Mouse (Mus musculus) right cerebral cortex, adult 18-20 months (tissue): Measurements from ENCODE around the gene Ccdc27.

ENCODE experiments used
- DNase-seq: peaks from one replicate; pipeline ENCODE4 v3.0.0; 2022; ENCODE audit warnings: mixed read lengths

Ccdc27 gene

GRCm38 (mm10) chr4:154024729-154025521 is 17.6 kb downstream of the Ccdc27 start:
- DNase-seq = peak; percentile 62

- DNase-seq = peak; percentile 70
Observed at GRCm38 (mm10) chr4:154023754-154024601, 18.5 kb downstream of the Ccdc27 start.

DNA sequence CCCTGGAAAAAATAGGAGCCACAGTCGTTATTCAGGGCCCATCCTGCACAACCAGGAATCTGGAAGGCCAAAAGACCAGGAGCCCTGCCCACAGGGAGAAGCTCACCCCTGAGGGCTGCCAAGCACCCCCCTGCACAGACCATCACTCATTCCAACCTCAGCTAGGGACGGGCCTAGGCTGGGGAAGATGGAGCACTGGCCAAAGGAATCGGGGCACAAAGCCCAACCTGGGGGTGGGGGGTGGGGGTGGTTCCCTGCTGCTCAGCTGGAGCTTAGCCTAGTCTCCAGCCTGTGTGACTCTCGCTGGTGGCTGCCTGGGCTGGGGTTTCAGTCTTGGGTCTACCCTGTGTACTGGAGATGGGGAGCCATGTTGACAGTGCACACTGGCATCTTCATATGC is 19.6 kb downstream of the Ccdc27 start:
- DNase-seq = no peak

GRCm38 (mm10) chr4:154022407-154022806 is 20.1 kb downstream of the Ccdc27 start:
- no peak for DNase-seq

DNA sequence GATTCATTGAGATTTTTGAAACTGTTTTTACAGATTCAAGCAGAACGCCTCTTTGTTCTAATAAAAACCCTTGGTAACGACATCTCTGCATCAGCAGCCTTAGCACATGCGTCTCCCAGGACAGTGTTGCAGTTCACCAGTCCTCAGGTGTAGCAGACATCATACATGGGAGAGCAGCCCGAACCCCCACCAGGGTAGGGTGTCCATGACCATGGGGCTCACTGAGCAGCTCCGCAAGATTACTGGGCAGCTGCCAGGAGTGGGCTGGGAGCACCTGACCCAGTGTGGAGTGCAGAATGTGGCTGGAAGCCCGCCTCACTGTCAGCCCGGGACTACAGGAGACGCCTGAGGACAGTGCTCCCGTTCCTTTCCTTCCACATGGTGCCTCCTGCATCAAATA is 21.0 kb downstream of the Ccdc27 start:
- no peak for DNase-seq

GRCm38 (mm10) chr4:154019571-154019970 is 22.9 kb downstream of the Ccdc27 start:
- DNase-seq = no peak

GRCm38 (mm10) chr4:154015476-154015875 is 27.0 kb downstream of the Ccdc27 start:
- DNase-seq = no peak

- DNase-seq = no peak
Observed at GRCm38 (mm10) chr4:154012132-154012882, 30.2 kb downstream of the Ccdc27 start.

GRCm38 (mm10) chr4:154011646-154012089 is 30.8 kb downstream of the Ccdc27 start, which contains the start of gene Lrrc47:
Lrrc47 (plus strand) TSS chr4:154011731.
- DNase-seq = peak; percentile 91

DNA sequence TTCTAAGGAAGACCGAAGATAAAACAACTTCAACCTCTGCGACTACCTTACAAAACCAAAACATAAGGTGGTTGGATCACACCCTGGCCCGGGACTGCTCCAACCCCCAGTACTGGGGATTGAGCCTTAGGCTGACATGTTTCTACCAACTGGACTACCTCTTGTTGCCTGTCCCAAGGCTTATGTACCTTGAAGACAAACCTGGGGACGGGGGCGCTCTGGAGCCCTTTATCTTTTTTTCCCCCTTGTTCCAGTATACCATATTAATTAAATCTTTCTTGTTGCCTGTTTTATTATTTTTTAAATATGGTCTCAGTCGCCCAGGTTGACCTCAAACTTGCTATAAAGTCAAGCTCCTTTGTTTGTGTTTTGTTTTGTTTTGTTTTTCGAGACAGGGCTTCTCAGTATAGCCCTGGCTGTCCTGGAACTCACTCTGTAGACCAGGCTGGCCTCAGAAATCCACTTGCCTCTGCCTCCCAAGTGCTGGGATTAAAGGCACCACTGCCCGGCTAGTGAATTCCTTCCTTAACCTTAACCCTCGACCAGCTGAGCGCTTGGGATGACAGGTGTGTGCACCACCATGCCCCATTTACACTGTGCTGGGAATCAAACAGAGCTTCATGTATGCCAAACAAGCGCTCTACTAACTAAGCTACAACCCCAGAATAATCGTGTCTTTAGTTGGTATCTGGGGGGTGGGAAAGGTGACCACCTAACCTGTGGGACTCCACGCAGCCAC is 31.4 kb downstream of the Ccdc27 start:
- no peak for DNase-seq

- no peak for DNase-seq
Observed at GRCm38 (mm10) chr4:154007759-154008158, 34.7 kb downstream of the Ccdc27 start.

DNA sequence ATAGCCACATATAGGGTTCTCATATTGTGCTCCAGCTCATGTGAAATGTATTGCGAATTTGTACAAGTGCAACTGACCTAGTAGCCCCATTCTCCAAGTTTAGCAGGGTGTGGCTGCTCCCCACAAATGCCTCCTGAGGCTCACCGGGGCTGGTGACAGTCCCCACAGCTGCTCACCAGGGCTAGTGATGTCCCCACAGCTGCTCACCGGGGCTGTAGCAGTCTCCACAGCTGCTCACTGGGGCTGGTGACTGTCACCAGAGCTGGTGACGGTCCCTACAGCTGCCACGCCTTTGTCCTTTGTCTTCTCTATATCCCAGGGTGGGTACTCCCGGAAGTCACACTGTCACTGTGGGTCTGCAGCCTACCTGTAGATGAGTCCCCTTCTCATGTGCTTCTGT is 36.2 kb downstream of the Ccdc27 start:
- DNase-seq = no peak

GRCm38 (mm10) chr4:154005488-154005887 is 37.0 kb downstream of the Ccdc27 start:
- no peak for DNase-seq

DNA sequence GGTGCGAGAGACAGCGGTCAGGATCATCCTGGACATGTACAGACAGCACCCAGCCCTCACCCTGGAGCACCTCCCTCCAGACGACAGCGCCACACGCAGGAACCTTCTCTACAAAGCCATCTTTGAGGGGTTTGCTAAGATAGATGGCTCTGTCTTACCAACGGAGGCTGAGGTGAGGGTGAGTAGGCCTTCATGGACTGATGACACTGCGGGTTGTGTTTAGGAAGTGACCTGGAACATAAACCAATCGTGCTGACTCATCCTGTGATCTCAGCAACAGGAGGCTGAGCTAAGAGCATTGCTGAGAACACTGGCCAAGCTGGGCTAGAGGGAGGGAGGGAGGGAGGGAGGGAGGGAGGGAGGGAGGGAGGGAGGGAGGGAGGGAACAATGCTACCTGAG is 49.0 kb downstream of the Ccdc27 start:
- DNase-seq = no peak

- no peak for DNase-seq
Observed at GRCm38 (mm10) chr4:153992715-153993114, 49.8 kb downstream of the Ccdc27 start.

- peak; percentile 53 for DNase-seq
Observed at GRCm38 (mm10) chr4:153980470-153980869, 62.0 kb downstream of the Ccdc27 start.

- no peak for DNase-seq
Observed at GRCm38 (mm10) chr4:153979243-153979642, 63.2 kb downstream of the Ccdc27 start.
